Mouse (Mus musculus) CH12.LX (cell line): ENCODE data around the gene Rtn4rl1.

Experiments
- CTCF ChIP-seq, 2 experiments: IDR thresholded peaks in 1 of 2; conservative IDR thresholded peaks in 1 of 2; 2 replicates each; pipeline ENCODE4 v1.5.1; 2011 to 2012; ENCODE audit warnings: low read depth in 2 of 2, low read length in 2 of 2, improper control_type of control experiment in 1 of 2, inconsistent platforms in 1 of 2, mild to moderate bottlenecking in 1 of 2, moderate library complexity in 1 of 2
- MXI1 ChIP-seq: IDR thresholded peaks from 2 replicates; pipeline ENCODE4 v1.6.1; 2011; ENCODE audit warnings: mild to moderate bottlenecking, low read depth, low read length, improper control_type of control experiment
- POLR2A ChIP-seq: IDR thresholded peaks from 2 replicates; pipeline ENCODE4 v1.6.1; 2011; ENCODE audit warnings: low read depth, mild to moderate bottlenecking, improper control_type of control experiment, low read length
- USF1 ChIP-seq: IDR thresholded peaks from 2 replicates; pipeline ENCODE4 v1.6.1; 2014; ENCODE audit warnings: low read depth, mild to moderate bottlenecking, inconsistent platforms, low read length, improper control_type of control experiment
- ZC3H11A ChIP-seq: IDR thresholded peaks from 2 replicates; pipeline ENCODE4 v1.6.1; 2012; ENCODE audit warnings: low read depth, mild to moderate bottlenecking, inconsistent platforms, low read length, improper control_type of control experiment

DNA sequence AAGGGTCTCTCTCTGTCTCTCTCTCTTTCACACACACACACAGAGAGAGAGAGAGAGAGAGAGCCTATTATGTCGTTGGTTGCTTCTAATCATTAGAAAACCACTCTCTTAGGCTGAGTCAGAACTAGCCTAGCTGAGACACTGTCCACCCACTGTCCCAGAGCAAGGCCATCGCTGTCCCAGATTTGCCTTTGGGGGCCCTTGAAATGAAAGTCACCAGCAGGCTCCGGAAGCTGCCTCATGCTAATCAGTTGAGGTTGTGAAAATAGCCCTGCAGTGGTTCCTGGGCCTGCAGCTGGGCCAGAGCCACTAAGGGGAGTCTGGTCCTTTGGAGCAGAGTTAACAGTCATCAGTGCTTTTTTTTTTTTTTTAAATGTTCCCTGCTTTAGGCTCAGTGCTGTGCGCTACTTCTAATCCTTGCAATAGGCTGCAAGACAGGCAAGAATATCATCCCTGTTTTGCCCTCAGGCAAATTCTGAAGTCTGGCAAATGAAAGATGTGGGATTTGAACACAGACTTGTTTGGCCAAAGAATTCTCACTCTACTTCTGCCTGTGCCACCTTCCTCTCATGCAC, 92.4 kb downstream of the Rtn4rl1 start:
- no peak for TF ChIP-seq CTCF (conservative IDR thresholded peaks at IDR 0.05 in 1 of 2, IDR thresholded peaks at IDR 0.05 in 1 of 2; ENCODE audit: low read depth in 2 of 2, low read length in 2 of 2)
- TF ChIP-seq ZC3H11A, result no peak
- no peak for TF ChIP-seq USF1
- TF ChIP-seq POLR2A, result peak; percentile 58
- no peak for TF ChIP-seq MXI1
